Mouse (Mus musculus) olfactory bulb, adult 2 months (tissue): ENCODE results near the gene Mamld1.

ENCODE experiments used
- CTCF ChIP-seq: fragments of 200-500 bp; IDR thresholded peaks from 2 replicates; pipeline ENCODE4 v1.5.1; 2012; ENCODE audit warnings: low read depth, mild to moderate bottlenecking, low read length, moderate library complexity; ENCODE audit not compliant: insufficient read depth
- POLR2A ChIP-seq: fragments of 200-500 bp; IDR thresholded peaks from 2 replicates; pipeline ENCODE4 v1.6.1; 2012; ENCODE audit warnings: mild to moderate bottlenecking, low read depth, low read length, moderate library complexity; ENCODE audit not compliant: insufficient read depth

DNA sequence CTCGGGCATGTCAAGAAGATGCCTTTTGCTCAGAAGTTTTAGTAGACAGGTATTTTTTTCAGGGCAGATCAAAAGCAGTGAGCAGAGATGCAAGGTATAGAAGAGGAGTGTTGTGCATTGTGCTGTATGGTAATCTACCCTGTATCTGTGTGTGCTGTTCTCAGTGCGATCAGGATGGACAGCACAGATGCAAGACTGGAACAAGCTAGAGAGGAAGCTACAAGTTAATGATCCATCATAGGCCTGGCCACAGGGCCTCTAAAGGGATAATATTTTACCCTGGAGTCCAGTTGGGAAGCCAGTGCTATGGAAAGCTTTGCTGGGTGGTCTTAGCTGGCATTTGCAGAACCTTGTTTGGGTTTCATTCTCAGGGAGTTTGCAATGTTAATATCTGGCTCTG lies 6.9 kb downstream of the Mamld1 start:
- TF ChIP-seq CTCF (no peak), POLR2A (no peak)
